Mouse (Mus musculus) MEL (cell line): ENCODE measurements around the gene Pigk.

Experiments used
- CHD1 ChIP-seq: IDR thresholded peaks from 2 replicates; pipeline ENCODE4 v1.6.1; 2012; ENCODE audit warnings: low read depth, mild to moderate bottlenecking, inconsistent platforms, low read length, improper control_type of control experiment
- MAX ChIP-seq: IDR thresholded peaks from 2 replicates; pipeline ENCODE4 v1.6.1; 2011; ENCODE audit warnings: low read length, improper control_type of control experiment
- NRF1 ChIP-seq: IDR thresholded peaks from 2 replicates; pipeline ENCODE4 v1.6.1; 2014; ENCODE audit warnings: low read depth, mild to moderate bottlenecking, inconsistent platforms, low read length, improper control_type of control experiment, moderate library complexity; ENCODE audit not compliant: poor library complexity, insufficient read depth, severe bottlenecking

- TF ChIP-seq CHD1, result no peak
- TF ChIP-seq MAX, result no peak
- TF ChIP-seq NRF1, result no peak
These were observed 10.5 kb downstream of the Pigk start for GRCm38 (mm10) chr3:152724446-152724845.
